Mouse (Mus musculus) spleen, adult 2 months (tissue): Measurements from ENCODE around the gene Tmem201. TPM values are rescaled to one million over a fixed set of nuclear protein-coding genes. Genes with fewer than 3 reads are reported as not detected.
A peak's percentile ranks its signal among the peaks of the same experiment; 100 is the strongest.

ENCODE experiments used
- DNase-seq, 2 experiments: peaks; one replicate each; pipeline versions ENCODE4 v3.0.0 to v3.0.0-alpha.2; 2012 to 2021; ENCODE audit warnings: low spot score in 2 of 2, low read depth in 1 of 2
- H3K27ac ChIP-seq: fragments of 200-500 bp; 2 replicates; pipeline ENCODE4 v1.5.1; 2012; ENCODE audit warnings: low read length, inconsistent platforms; ENCODE audit not compliant: insufficient read depth
- H3K27me3 ChIP-seq: fragments of 200-500 bp; 2 replicates; pipeline ENCODE4 v1.6.1; 2012; ENCODE audit warnings: mild to moderate bottlenecking, moderate library complexity, low read length, inconsistent platforms; ENCODE audit not compliant: control insufficient read depth, insufficient read depth
- H3K36me3 ChIP-seq: fragments of 200-500 bp; 2 replicates; pipeline ENCODE4 v1.6.1; 2012; ENCODE audit warnings: mild to moderate bottlenecking, low read length, inconsistent platforms; ENCODE audit not compliant: control insufficient read depth, insufficient read depth
- H3K4me1 ChIP-seq: fragments of 200-500 bp; 2 replicates; pipeline ENCODE4 v1.6.1; 2011; ENCODE audit warnings: inconsistent platforms; ENCODE audit not compliant: control insufficient read depth, insufficient read depth, insufficient read length
- H3K4me3 ChIP-seq: fragments of 200-500 bp; 2 replicates; pipeline ENCODE4 v1.5.1; 2011; ENCODE audit warnings: mild to moderate bottlenecking, inconsistent platforms; ENCODE audit not compliant: insufficient read depth, insufficient read length; ENCODE audit errors: extremely low read depth
- CTCF ChIP-seq: fragments of 200-500 bp; IDR thresholded peaks from 2 replicates; pipeline ENCODE4 v1.5.1; 2011; ENCODE audit warnings: mild to moderate bottlenecking, inconsistent platforms; ENCODE audit not compliant: insufficient read depth, insufficient read length, insufficient replicate concordance; ENCODE audit errors: extremely low read depth
- POLR2A ChIP-seq: fragments of 200-500 bp; IDR thresholded peaks from 2 replicates; pipeline ENCODE4 v1.6.1; 2011; ENCODE audit warnings: low read depth, low read length, inconsistent platforms
- WGBS: fragments of 180-500 bp; shearing (Covaris S2); methylation state at CpG from one replicate; pipeline ENCODE4 v1.1.7; 2018; 5-methylcytosine and 5-hydroxymethylcytosine counted together
- polyA plus RNA-seq: library from polyadenylated mRNA; depleted of rRNA; stranded (reverse); fragments of >200 nt; gene quantifications from 2 replicates; pipeline ENCODE4 v1.2.3, GENCODE M21; 2012; rRNA removed

Tmem201 gene
- 24.3 and 30.7 TPM in 2 replicates for polyA plus RNA-seq

GRCm38 (mm10) chr4:149737383-149738324 is at the start of gene Tmem201:
Gene Tmem201, minus strand, starts transcription at chr4:149738044.
- Histone ChIP-seq H3K27me3 (no peaks in the 10 kb centered on the region), H3K27ac (no peak within 1 kb of the TSS), H3K36me3 (no peaks in the 10 kb centered on the region), H3K4me3 (peak within 1 kb of the TSS; percentile 83), H3K4me1 (peaks cover 7% of the 10 kb centered on the region; the same call in 1 of the 2 replicates)
- under 1% methylated on average over 95 of the region's 97 CpGs for WGBS
- TF ChIP-seq CTCF = peak; percentile 81
- TF ChIP-seq POLR2A = no peak
- DNase-seq = peak; percentile 80 to 93

DNA sequence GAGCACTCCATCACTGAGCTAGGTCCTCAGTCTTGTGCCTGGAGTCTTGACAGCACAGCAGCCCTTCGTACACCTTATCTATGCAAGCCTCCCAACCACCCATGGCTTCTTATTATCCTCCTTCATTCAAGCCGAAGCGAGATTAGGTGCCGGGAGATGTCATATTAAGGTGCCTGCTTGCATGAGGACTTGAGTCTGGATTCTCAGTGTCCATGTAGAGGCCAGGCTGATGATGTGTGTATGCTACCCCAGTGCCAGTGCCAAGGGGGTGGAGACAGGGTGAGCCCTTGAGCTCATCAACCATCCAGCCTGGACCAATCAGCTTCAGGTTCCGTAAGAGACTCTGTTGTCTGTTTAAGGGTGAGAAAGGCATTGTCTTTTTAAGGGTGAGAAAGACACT is 47.1 kb upstream of the Tmem201 start:
- Histone ChIP-seq H3K4me1 (peaks cover 2% of the 10 kb centered on the region; the same call in 1 of the 2 replicates), H3K27me3 (no peaks in the 10 kb centered on the region), H3K4me3 (no peak overlapping the region), H3K27ac (no peak overlapping the region), H3K36me3 (no peaks in the 10 kb centered on the region)
- no peak for DNase-seq
- TF ChIP-seq POLR2A (no peak), CTCF (no peak)
- 89% methylated on average over 5 of the region's 5 CpGs for WGBS

GRCm38 (mm10) chr4:149784371-149784770 is 46.5 kb upstream of the Tmem201 start:
- H3K27me3 ChIP-seq = no peaks in the 10 kb centered on the region
- TF ChIP-seq CTCF (no peak), POLR2A (no peak)
- no peaks in the 10 kb centered on the region for H3K36me3 ChIP-seq
- WGBS = 90% methylated on average over 9 of the region's 9 CpGs
- no peak for DNase-seq
- no peak overlapping the region for H3K27ac ChIP-seq
- H3K4me3 ChIP-seq = no peak overlapping the region
- H3K4me1 ChIP-seq = peaks cover 2% of the 10 kb centered on the region; the same call in 1 of the 2 replicates

GRCm38 (mm10) chr4:149782975-149783374 is 45.1 kb upstream of the Tmem201 start:
- H3K4me1 ChIP-seq = peaks cover 2% of the 10 kb centered on the region; the same call in 1 of the 2 replicates
- no peak overlapping the region for H3K27ac ChIP-seq
- no peaks in the 10 kb centered on the region for H3K27me3 ChIP-seq

GRCm38 (mm10) chr4:149780565-149781356 is 42.9 kb upstream of the Tmem201 start:
- H3K36me3 ChIP-seq = no peaks in the 10 kb centered on the region
- WGBS = 11% methylated on average over 13 of the region's 13 CpGs
- H3K27me3 ChIP-seq = no peaks in the 10 kb centered on the region
- peaks cover 2% of the 10 kb centered on the region; the same call in 1 of the 2 replicates for H3K4me1 ChIP-seq
- TF ChIP-seq POLR2A (no peak), CTCF (no peak)
- H3K4me3 ChIP-seq = no peak overlapping the region
- DNase-seq = peak in 1 of 2 experiments; percentile 60
- H3K27ac ChIP-seq = no peak overlapping the region

More at GRCm38 (mm10) chr4:149782975-149783374, 45.1 kb upstream of the Tmem201 start:
- 85% methylated on average over 8 of the region's 8 CpGs for WGBS
- DNase-seq = no peak
- no peak overlapping the region for H3K4me3 ChIP-seq
- no peaks in the 10 kb centered on the region for H3K36me3 ChIP-seq
- TF ChIP-seq CTCF (no peak), POLR2A (no peak)

- no peak for TF ChIP-seq POLR2A
- no peak for TF ChIP-seq CTCF
- no peak for DNase-seq
- no peak overlapping the region for H3K27ac ChIP-seq
- H3K36me3 ChIP-seq = no peaks in the 10 kb centered on the region
- 90% methylated on average over 9 of the region's 9 CpGs for WGBS
- no peak overlapping the region for H3K4me3 ChIP-seq
- peaks cover 2% of the 10 kb centered on the region; the same call in 1 of the 2 replicates for H3K4me1 ChIP-seq
- H3K27me3 ChIP-seq = no peaks in the 10 kb centered on the region
Measured at GRCm38 (mm10) chr4:149779966-149780365, 42.1 kb upstream of the Tmem201 start.
